Mouse (Mus musculus) hindbrain, embryonic 16.5 days (tissue): ENCODE results near the gene Ptpra. TPM values are rescaled to one million over a fixed set of nuclear protein-coding genes. Genes with fewer than 3 reads are reported as not detected.
A peak's percentile ranks its signal among the peaks of the same experiment; 100 is the strongest.

ENCODE experiments used
- ATAC-seq: fragments of 200-750 bp; cut with Nextera tagmentation; 2 replicates; pipeline ENCODE4 v1.8.0; 2017; ENCODE audit warnings: moderate TSS enrichment, moderate library complexity
- H3K27ac ChIP-seq: fragments of 300-500 bp; sonication (generic); 2 replicates; pipeline ENCODE4 v1.5.1; 2014; ENCODE audit warnings: low read depth, mild to moderate bottlenecking, control low read depth, low read length, moderate library complexity
- H3K27me3 ChIP-seq: fragments of 300-500 bp; sonication (generic); replicated peaks from 2 replicates; pipeline ENCODE4 v1.6.1; 2014; ENCODE audit warnings: low read length; ENCODE audit not compliant: control insufficient read depth, insufficient read depth
- H3K36me3 ChIP-seq: fragments of 300-500 bp; sonication (generic); 2 replicates; pipeline ENCODE4 v1.6.1; 2014; ENCODE audit warnings: mild to moderate bottlenecking, low read length, moderate library complexity, mixed read lengths; ENCODE audit not compliant: control insufficient read depth, insufficient read depth
- H3K4me1 ChIP-seq: fragments of 300-500 bp; sonication (generic); 2 replicates; pipeline ENCODE4 v1.6.1; 2014; ENCODE audit warnings: low read depth, low read length; ENCODE audit not compliant: control insufficient read depth, insufficient read depth
- H3K4me2 ChIP-seq: fragments of 300-500 bp; sonication (generic); 2 replicates; pipeline ENCODE4 v1.6.1; 2014; ENCODE audit warnings: mild to moderate bottlenecking, low read length, control low read depth, moderate library complexity
- H3K4me3 ChIP-seq: fragments of 300-500 bp; sonication (generic); 2 replicates; pipeline ENCODE4 v1.5.1; 2014; ENCODE audit warnings: mild to moderate bottlenecking, low read length, control low read depth, moderate library complexity
- H3K9ac ChIP-seq: fragments of 300-500 bp; sonication (generic); 2 replicates; pipeline ENCODE4 v1.6.1; 2014; ENCODE audit warnings: low read depth, mild to moderate bottlenecking, control low read depth, low read length, moderate library complexity
- H3K9me3 ChIP-seq: fragments of 300-500 bp; sonication (generic); 2 replicates; pipeline ENCODE4 v1.6.1; 2014; ENCODE audit warnings: mild to moderate bottlenecking, low read length, moderate library complexity; ENCODE audit not compliant: control insufficient read depth
- WGBS: fragments of 180-500 bp; shearing (Covaris S2); extraction: QIAGEN DNeasy Blood & Tissue Kit; methylation state at CpG from one replicate; pipeline ENCODE4 v1.1.7; 2014; 5-methylcytosine and 5-hydroxymethylcytosine counted together
- polyA plus RNA-seq: library from polyadenylated mRNA; unstranded; fragments of >200 nt; fragmentation: Nextera tagmentation; extraction: Ambion mirVana; gene quantifications from 2 replicates; pipeline ENCODE4 v1.2.1, GENCODE M21; 2015

The Ptpra gene
- polyA plus RNA-seq, 1 experiment from 2014 or later = 134 TPM

- no peaks in the 10 kb centered on the region for H3K36me3 ChIP-seq
- H3K9me3 ChIP-seq = no peaks in the 10 kb centered on the region
- H3K4me1 ChIP-seq = peaks cover 12% of the 10 kb centered on the region
- H3K27ac ChIP-seq = no peak overlapping the region
- no peak overlapping the region for H3K4me2 ChIP-seq
- no peaks in the 10 kb centered on the region for H3K27me3 ChIP-seq
- no peak overlapping the region for H3K4me3 ChIP-seq
- no peak overlapping the region for H3K9ac ChIP-seq
- no peak for ATAC-seq
- WGBS = 78% methylated on average over 8 of the region's 8 CpGs
Measured at GRCm38 (mm10) chr2:130472908-130473510, 22.9 kb downstream of the Ptpra start.

GRCm38 (mm10) chr2:130475764-130476163 is 25.7 kb downstream of the Ptpra start:
- 94% methylated on average over 11 of the region's 11 CpGs for WGBS

GRCm38 (mm10) chr2:130476666-130477297 is 26.7 kb downstream of the Ptpra start:
- no peak overlapping the region for H3K4me2 ChIP-seq
- no peak overlapping the region for H3K4me3 ChIP-seq
- 80% methylated on average over 6 of the region's 6 CpGs for WGBS
- H3K4me1 ChIP-seq = no peaks in the 10 kb centered on the region
- no peak overlapping the region for H3K9ac ChIP-seq
- no peaks in the 10 kb centered on the region for H3K27me3 ChIP-seq
- peaks cover 2% of the 10 kb centered on the region; the same call in 1 of the 2 replicates for H3K36me3 ChIP-seq
- no peak for ATAC-seq
- H3K27ac ChIP-seq = no peak overlapping the region
- no peaks in the 10 kb centered on the region for H3K9me3 ChIP-seq

More at GRCm38 (mm10) chr2:130475764-130476163, 25.7 kb downstream of the Ptpra start:
- Histone ChIP-seq H3K36me3 (peaks cover 2% of the 10 kb centered on the region; the same call in 1 of the 2 replicates), H3K4me2 (no peak overlapping the region), H3K9me3 (no peaks in the 10 kb centered on the region), H3K27ac (no peak overlapping the region), H3K27me3 (no peaks in the 10 kb centered on the region), H3K4me1 (no peaks in the 10 kb centered on the region), H3K4me3 (no peak overlapping the region), H3K9ac (no peak overlapping the region)
- no peak for ATAC-seq

- H3K4me3 ChIP-seq = no peak overlapping the region
- 96% methylated on average over 4 of the region's 4 CpGs for WGBS
- H3K27ac ChIP-seq = no peak overlapping the region
- H3K9ac ChIP-seq = no peak overlapping the region
- H3K27me3 ChIP-seq = no peaks in the 10 kb centered on the region
- no peaks in the 10 kb centered on the region for H3K4me1 ChIP-seq
- H3K4me2 ChIP-seq = no peak overlapping the region
- no peaks in the 10 kb centered on the region for H3K9me3 ChIP-seq
- ATAC-seq = no peak
- peaks cover 2% of the 10 kb centered on the region; the same call in 1 of the 2 replicates for H3K36me3 ChIP-seq
Measured at GRCm38 (mm10) chr2:130482177-130482576, 32.1 kb downstream of the Ptpra start.

GRCm38 (mm10) chr2:130482700-130483099 is 32.6 kb downstream of the Ptpra start:
- 34% methylated on average over 3 of the region's 3 CpGs for WGBS
- no peak overlapping the region for H3K4me2 ChIP-seq
- no peak overlapping the region for H3K4me3 ChIP-seq
- no peaks in the 10 kb centered on the region for H3K9me3 ChIP-seq
- H3K4me1 ChIP-seq = no peaks in the 10 kb centered on the region
- H3K36me3 ChIP-seq = peaks cover 2% of the 10 kb centered on the region; the same call in 1 of the 2 replicates
- peak; percentile 64 for ATAC-seq
- no peak overlapping the region for H3K9ac ChIP-seq
- H3K27ac ChIP-seq = no peak overlapping the region
- no peaks in the 10 kb centered on the region for H3K27me3 ChIP-seq

- WGBS = 93% methylated on average over 1 of the region's 1 CpGs
- Histone ChIP-seq H3K27ac (no peak overlapping the region), H3K4me3 (no peak overlapping the region), H3K27me3 (no peaks in the 10 kb centered on the region), H3K4me2 (no peak overlapping the region), H3K4me1 (no peaks in the 10 kb centered on the region), H3K36me3 (no peaks in the 10 kb centered on the region), H3K9ac (no peak overlapping the region), H3K9me3 (no peaks in the 10 kb centered on the region)
- no peak for ATAC-seq
Measured at GRCm38 (mm10) chr2:130484206-130484605, 34.1 kb downstream of the Ptpra start.

GRCm38 (mm10) chr2:130488002-130488401 is 37.9 kb downstream of the Ptpra start:
- 69% methylated on average over 2 of the region's 2 CpGs for WGBS
- no peak for ATAC-seq

GRCm38 (mm10) chr2:130488600-130488999 is 38.5 kb downstream of the Ptpra start:
- WGBS = 85% methylated on average over 4 of the region's 4 CpGs

More at GRCm38 (mm10) chr2:130488002-130488401, 37.9 kb downstream of the Ptpra start:
- no peak overlapping the region for H3K9ac ChIP-seq
- H3K4me1 ChIP-seq = no peaks in the 10 kb centered on the region
- H3K4me3 ChIP-seq = no peak overlapping the region
- H3K36me3 ChIP-seq = no peaks in the 10 kb centered on the region
- H3K27me3 ChIP-seq = no peaks in the 10 kb centered on the region
- H3K27ac ChIP-seq = no peak overlapping the region
- no peaks in the 10 kb centered on the region for H3K9me3 ChIP-seq
- H3K4me2 ChIP-seq = no peak overlapping the region

GRCm38 (mm10) chr2:130491162-130491561 is 41.1 kb downstream of the Ptpra start:
- peak; percentile 32; the same call in 1 of the 2 replicates for ATAC-seq

More at GRCm38 (mm10) chr2:130488600-130488999, 38.5 kb downstream of the Ptpra start:
- no peak overlapping the region for H3K4me3 ChIP-seq
- no peak for ATAC-seq
- no peaks in the 10 kb centered on the region for H3K4me1 ChIP-seq
- H3K4me2 ChIP-seq = no peak overlapping the region
- no peak overlapping the region for H3K9ac ChIP-seq
- no peaks in the 10 kb centered on the region for H3K36me3 ChIP-seq
- no peak overlapping the region for H3K27ac ChIP-seq
- no peaks in the 10 kb centered on the region for H3K27me3 ChIP-seq
- no peaks in the 10 kb centered on the region for H3K9me3 ChIP-seq

More at GRCm38 (mm10) chr2:130491162-130491561, 41.1 kb downstream of the Ptpra start:
- Histone ChIP-seq H3K27me3 (no peaks in the 10 kb centered on the region), H3K36me3 (no peaks in the 10 kb centered on the region), H3K4me1 (peaks cover 7% of the 10 kb centered on the region; the same call in 1 of the 2 replicates), H3K4me3 (no peak overlapping the region), H3K27ac (peak overlapping the region; percentile 30), H3K9ac (no peak overlapping the region), H3K4me2 (no peak overlapping the region), H3K9me3 (no peaks in the 10 kb centered on the region)
- 7% methylated on average over 4 of the region's 4 CpGs for WGBS
